Comparison of ENCODE assay signal across 7 mouse cellular contexts in the genomic region with DNA sequence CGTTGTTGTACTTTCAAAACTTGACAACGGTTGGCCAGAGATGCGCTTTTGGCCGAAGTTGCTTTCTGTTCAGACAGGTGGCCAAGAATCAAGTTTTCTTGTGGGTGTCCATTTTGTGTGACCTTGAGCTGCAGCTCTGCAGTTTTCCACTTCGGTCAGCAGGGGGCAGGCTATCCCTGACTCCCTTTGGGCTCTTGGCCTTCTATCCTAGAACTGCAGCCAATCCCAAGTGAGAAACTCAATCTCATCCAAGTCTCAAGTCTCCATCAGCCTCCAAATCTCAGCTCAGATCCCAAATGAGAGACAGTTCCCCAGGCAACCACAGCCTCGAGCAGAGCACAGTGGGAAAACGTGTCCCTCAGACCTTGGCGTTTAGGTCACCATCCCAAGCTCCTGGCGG. TPM values are rescaled to one million over a fixed set of nuclear protein-coding genes. Genes with fewer than 3 reads are reported as not detected.
A peak's percentile ranks its signal among the peaks of the same experiment; 100 is the strongest.
DNase-seq lines count a peak whose midpoint lies in the region; TF ChIP-seq lines count a peak whose summit lies in the region.

No protein-coding gene starts in this region.

- peak; percentile 84 for TF ChIP-seq CTCF in brain, embryonic 14.5 days (IDR thresholded peaks at IDR 0.05; ENCODE audit: borderline replicate concordance, extremely low read depth, insufficient read depth, insufficient read length)

- no peak for TF ChIP-seq POLR2A in brain, embryonic 14.5 days (IDR thresholded peaks at IDR 0.05; ENCODE audit: borderline replicate concordance, extremely low read depth, insufficient read depth, insufficient read length, poor library complexity, severe bottlenecking)

- DNase-seq in 416B (ENCODE audit: low read depth), result peak; percentile 63
- DNase-seq in CD4-positive helper T cell, adult 2 months (ENCODE audit: low read depth, low spot score), result peak; percentile 29
- peak; percentile 70 for DNase-seq in brain, embryonic 14.5 days (ENCODE audit: low read depth)
- peak; percentile 52 for DNase-seq in forelimb bud, embryonic 11.5 days (ENCODE audit: low read depth, low spot score)
- peak; percentile 56 to 68 for DNase-seq in kidney, postnatal 25 days
- peak; percentile 56 to 59 for DNase-seq in lung, adult 18-20 months
- peak; percentile 68 for DNase-seq in right cerebral cortex, postnatal 4 days

RNA-seq across cellular contexts. Expression of gene Ip6k2, which starts 30.3 kb away (rescaled TPM):
- polyA plus RNA-seq in brain, embryonic 14.5 days (2012; rRNA removed), result 352 and 472 TPM in 2 replicates

RNA-seq across cellular contexts. Expression of gene Nckipsd, which starts 54.8 kb away (rescaled TPM):
- polyA plus RNA-seq in brain, embryonic 14.5 days (2012; rRNA removed), result 34.3 and 38.5 TPM in 2 replicates

Comparison
In these comparisons a context has a peak if more than half of its experiments do, and no peak if none do; other contexts are left out.
1. Peak in every context shown above with its lines: DNase-seq.